Mouse (Mus musculus) MEL (cell line): ENCODE results near the gene Pak2. TPM values are rescaled to one million over a fixed set of nuclear protein-coding genes. Genes with fewer than 3 reads are reported as not detected.

Experiments
- polyA plus RNA-seq, 2 experiments: library from polyadenylated mRNA; stranded (reverse) in 1 of 2; unstranded in 1 of 2; fragments of >175 nt in 1 of 2; fragments of >200 nt in 1 of 2; gene quantifications; 2 replicates each; pipeline versions ENCODE4 v1.2.1 to v1.2.4; 2012; ENCODE audit warnings: low replicate concordance in 2 of 2, low read depth in 1 of 2; ENCODE audit not compliant: insufficient read length in 2 of 2, insufficient read depth in 1 of 2, missing spikeins in 1 of 2
- total RNA-seq: library from RNA; depleted of rRNA; stranded (reverse); fragments of 300-350 nt; gene quantifications from 2 replicates; pipeline ENCODE4 v1.2.3, GENCODE M21; 2012; rRNA removed

The Pak2 gene
- total and polyA plus RNA-seq, 3 experiments: 23.0 to 67.2 (median 34.1) TPM

Other genes with a start within 250 kb of the Pak2 start
- gene Meltf, start 200.5 kb downstream of the Pak2 start, total RNA-seq: not detected in 2 replicates
- gene Meltf, start 200.5 kb downstream of the Pak2 start, polyA plus RNA-seq: not detected
- gene Pigz, start 145.5 kb downstream of the Pak2 start, total RNA-seq: 0.23 and 0.26 TPM in 2 replicates
- gene Pigz, start 145.5 kb downstream of the Pak2 start, polyA plus RNA-seq: under 1 TPM in 1 of 2 experiments, not detected in 1; 0.28 TPM
- 41.9 and 44.4 TPM in 2 replicates for gene 0610012G03Rik, start 130.8 kb downstream of the Pak2 start, total RNA-seq
- gene 0610012G03Rik, start 130.8 kb downstream of the Pak2 start, polyA plus RNA-seq: 10 to 100 TPM in 1 of 2 experiments, not detected in 1; 56.2 TPM
- 79.6 and 100 TPM in 2 replicates for gene Ncbp2, start 130.8 kb downstream of the Pak2 start, total RNA-seq
- 100 to 1,000 TPM in 1 of 2 experiments, not detected in 1; 222 TPM for gene Ncbp2, start 130.8 kb downstream of the Pak2 start, polyA plus RNA-seq
- 9.2 and 10.3 TPM in 2 replicates for gene Senp5, start 76.1 kb downstream of the Pak2 start, total RNA-seq
- gene Senp5, start 76.1 kb downstream of the Pak2 start, polyA plus RNA-seq: 10 to 100 TPM in 1 of 2 experiments, not detected in 1; 12.5 TPM
- gene Pigx, start 20.4 kb upstream of the Pak2 start, total RNA-seq: 22.3 and 24.0 TPM in 2 replicates
- 10 to 100 TPM in 1 of 2 experiments, not detected in 1; 29.5 TPM for gene Pigx, start 20.4 kb upstream of the Pak2 start, polyA plus RNA-seq
- gene Cep19, start 20.5 kb upstream of the Pak2 start, total RNA-seq: 7.1 and 7.3 TPM in 2 replicates
- gene Cep19, start 20.5 kb upstream of the Pak2 start, polyA plus RNA-seq: 1 to 10 TPM in 1 of 2 experiments, not detected in 1; 8.7 TPM
- gene Nrros, start 86.3 kb upstream of the Pak2 start, total RNA-seq: 56.1 and 59.8 TPM in 2 replicates
- gene Nrros, start 86.3 kb upstream of the Pak2 start, polyA plus RNA-seq: 10 to 100 TPM in 1 of 2 experiments, not detected in 1; 55.9 TPM
- gene Bex6, start 100.5 kb upstream of the Pak2 start, total RNA-seq: not detected in 2 replicates
- gene Bex6, start 100.5 kb upstream of the Pak2 start, polyA plus RNA-seq: not detected
- gene Fbxo45, start 167.8 kb upstream of the Pak2 start, total RNA-seq: 17.5 and 19.3 TPM in 2 replicates
- 10 to 100 TPM in 1 of 2 experiments, not detected in 1; 15.4 TPM for gene Fbxo45, start 167.8 kb upstream of the Pak2 start, polyA plus RNA-seq
- gene Wdr53, start 167.9 kb upstream of the Pak2 start, total RNA-seq: 16.8 and 18.0 TPM in 2 replicates
- gene Wdr53, start 167.9 kb upstream of the Pak2 start, polyA plus RNA-seq: 10 to 100 TPM in 1 of 2 experiments, not detected in 1; 20.9 TPM
- gene Smco1, start 192.1 kb upstream of the Pak2 start, total RNA-seq: not detected in 2 replicates
- not detected for gene Smco1, start 192.1 kb upstream of the Pak2 start, polyA plus RNA-seq
- 17.6 TPM in 2 replicates for gene Rnf168, start 198.1 kb upstream of the Pak2 start, total RNA-seq
- 10 to 100 TPM; 14.9 to 61.5 TPM for gene Rnf168, start 198.1 kb upstream of the Pak2 start, polyA plus RNA-seq